Mouse (Mus musculus): ENCODE data around the gene Prdm16. TPM values are rescaled to one million over a fixed set of nuclear protein-coding genes. Genes with fewer than 3 reads are reported as not detected.

Prdm16 gene
- total RNA-seq, 2 experiments from 2014 or later, result 25.5 to 26.8 TPM

GRCm38 (mm10) chr4:154478933-154479613 lies 157.6 kb downstream of the Prdm16 start:
- no peak for DNase-seq

DNA sequence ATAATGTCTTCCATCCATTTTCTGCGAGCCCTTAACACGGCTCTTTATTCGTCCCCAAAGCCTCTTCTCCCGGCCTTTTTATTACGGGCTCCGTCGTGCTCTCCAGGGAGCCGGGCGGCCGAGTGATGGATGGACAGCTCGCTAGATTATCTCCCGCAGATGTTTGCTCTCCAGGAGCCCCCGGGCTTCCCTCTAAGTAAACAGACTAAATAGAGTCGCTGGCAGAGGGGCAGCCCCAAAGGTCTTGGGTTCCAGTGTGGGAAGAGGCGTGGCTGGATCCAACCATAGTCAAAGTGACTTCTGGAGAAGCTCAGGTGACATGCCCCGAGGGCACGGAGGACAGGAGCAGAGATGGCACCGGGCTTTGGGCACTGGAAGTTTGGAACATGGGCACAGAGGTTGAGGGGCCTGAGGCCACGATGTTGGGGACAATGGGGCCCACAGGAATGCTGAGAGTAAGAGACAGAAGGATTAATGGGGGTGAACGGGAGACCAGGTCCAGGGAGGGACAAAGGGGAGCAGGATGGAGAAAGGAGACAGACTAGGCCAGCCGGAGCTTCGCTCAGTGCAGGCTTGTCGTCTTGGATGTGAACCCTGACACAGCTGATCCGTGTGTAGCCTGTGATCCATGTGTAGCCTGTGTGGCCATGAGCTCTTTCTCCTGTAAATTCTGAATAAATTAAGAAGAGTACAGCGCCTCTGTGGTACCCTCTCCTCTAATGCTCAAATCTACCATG lies 162.9 kb downstream of the Prdm16 start:
- DNase-seq, result no peak

GRCm38 (mm10) chr4:154472569-154472968 lies 164.1 kb downstream of the Prdm16 start:
- no peak for DNase-seq

DNA sequence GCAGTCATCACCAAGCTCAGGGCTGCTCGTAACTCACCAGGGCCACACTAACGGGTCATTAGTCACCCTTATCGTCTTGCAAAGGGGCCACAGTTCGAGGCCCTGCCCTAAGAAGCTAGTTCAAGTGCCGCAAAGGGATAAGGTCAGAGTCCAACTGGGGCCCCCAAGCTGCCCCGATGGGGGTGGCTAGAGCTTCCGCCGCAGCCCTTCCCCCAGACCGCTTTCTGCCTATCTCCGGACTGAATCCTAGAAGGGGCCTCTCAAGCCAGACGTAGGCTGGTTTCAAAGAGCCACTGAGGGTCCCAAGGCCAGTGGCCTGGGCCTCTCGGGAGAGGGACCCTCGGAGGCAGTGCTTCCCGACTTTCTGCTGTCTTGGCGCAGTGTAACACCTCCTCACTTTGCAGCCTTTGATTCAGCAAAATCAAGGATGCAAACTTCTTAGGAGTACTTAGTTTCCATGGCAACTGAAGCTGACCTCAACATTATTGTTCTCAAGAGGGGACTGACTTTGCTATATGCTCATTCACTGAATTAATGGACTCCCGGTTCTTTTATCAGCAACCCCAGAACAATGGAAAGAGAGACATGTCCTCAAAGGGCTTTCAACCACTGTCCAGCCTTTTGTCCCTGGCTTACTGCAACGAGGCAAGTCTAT lies 165.1 kb downstream of the Prdm16 start:
- DNase-seq, result no peak

DNA sequence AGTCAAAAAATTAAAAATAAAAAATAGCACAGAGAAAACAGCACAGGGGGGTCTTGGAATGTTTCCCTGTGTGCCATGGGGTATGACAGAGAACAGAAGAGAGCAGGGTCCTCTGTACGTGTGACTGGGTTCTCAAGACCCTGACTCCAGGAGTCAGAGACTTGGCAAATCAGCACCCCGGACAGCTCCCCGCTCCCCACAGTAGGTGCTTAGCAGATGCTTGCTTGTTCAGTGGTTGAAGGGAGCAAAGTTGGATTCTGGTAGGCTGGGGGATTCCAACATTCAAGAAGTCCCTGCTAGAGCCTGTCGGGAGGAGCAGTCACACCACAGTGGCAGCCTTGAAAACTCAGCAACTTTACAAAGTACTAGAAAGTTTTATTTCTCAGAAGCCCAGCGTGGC lies 170.4 kb downstream of the Prdm16 start:
- peak; percentile 68 for DNase-seq

DNA sequence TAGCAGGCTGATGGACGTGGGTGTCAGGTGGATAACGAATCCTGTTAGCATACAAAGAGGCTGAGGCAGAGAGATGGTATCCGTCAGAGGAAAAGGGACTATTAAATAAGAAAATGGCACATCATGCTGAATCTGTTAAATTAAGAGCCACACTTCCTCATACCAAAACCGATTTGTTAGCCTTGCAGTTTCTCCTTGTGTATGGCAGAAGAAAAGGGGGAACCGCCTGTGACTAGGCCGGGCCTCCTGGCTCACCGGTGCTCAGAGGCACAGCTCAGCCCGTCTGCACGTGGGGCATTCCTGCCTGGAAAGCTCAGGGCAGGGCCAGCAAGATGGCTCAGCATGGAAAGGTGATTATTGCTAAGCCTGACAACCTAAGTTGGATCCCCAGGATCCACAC lies 171.6 kb downstream of the Prdm16 start:
- DNase-seq, result no peak

- no peak for DNase-seq
Observed at GRCm38 (mm10) chr4:154460021-154460420, 176.7 kb downstream of the Prdm16 start.

GRCm38 (mm10) chr4:154457756-154458155 lies 178.9 kb downstream of the Prdm16 start:
- no peak for DNase-seq

DNA sequence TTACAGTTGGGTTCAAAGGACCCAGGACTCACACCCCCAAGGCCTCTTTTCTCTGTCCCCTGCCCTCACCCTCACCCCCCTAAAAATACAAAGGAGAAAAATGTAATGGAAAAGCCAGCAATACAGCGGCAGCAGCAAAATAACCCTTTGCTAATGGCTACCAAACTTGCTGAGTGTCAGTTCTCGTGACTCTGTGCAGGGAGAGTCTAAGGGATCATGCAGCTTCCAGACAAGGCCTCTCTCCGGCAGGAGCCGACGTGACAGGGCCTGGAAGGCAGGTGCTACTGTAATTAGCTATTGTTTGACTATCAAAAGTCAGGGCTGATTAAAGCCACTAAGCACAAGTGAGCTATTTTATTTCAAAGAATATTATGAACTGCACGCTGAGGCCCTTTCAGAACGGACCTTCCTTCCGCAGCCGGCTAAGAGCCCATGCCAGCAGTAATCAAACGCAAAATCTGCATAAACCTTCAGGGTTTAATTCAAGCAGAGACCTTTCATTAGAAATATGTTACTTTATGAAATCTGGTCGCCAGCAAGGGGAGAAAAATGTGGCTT lies 180.3 kb downstream of the Prdm16 start:
- no peak for DNase-seq

- DNase-seq, result no peak
Observed at GRCm38 (mm10) chr4:154450441-154450840, 186.2 kb downstream of the Prdm16 start.

DNA sequence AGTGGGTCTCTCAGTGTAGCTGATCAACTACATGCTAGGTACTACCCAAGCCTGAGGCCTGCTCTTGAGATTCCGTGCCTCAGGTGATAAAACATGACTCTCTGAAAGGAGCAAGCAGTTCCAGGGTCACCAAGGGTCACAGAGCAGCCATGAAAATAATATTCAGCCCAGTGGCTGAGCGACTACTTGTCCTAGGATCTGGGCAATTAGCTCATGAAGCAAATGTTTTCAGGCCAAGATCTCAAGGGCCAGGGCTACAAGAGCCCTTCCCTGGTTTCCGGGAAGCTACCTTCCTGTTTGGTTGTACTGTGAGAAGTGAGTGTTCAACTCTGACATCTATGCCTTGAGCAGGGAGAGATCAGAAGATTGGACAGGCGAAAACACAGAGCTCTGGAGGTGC lies 186.6 kb downstream of the Prdm16 start:
- no peak for DNase-seq

- DNase-seq, result peak; percentile 64
Observed at GRCm38 (mm10) chr4:154449343-154449742, 187.3 kb downstream of the Prdm16 start.

DNA sequence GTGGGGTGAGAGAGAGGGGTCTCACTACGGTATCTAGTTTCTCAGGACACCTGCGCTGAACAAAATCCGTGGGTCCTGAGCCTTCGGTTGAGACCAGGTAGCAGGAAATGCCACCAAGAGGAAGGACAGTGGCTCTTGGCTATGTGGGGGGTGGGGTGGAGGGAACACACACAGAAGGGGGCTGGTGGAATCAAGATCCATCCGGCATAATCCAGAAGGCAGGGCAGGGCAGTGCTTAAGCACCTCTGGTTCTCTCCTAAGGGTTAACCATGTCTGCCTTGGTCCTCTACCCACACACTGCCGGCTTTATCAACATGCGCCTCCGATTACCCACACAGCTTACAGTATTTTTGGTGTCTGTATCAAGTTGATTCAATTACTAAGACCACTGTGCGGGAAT lies 191.0 kb downstream of the Prdm16 start:
- no peak for DNase-seq

- DNase-seq, result peak; percentile 38
Observed at GRCm38 (mm10) chr4:154442645-154443304, 193.9 kb downstream of the Prdm16 start.

DNA sequence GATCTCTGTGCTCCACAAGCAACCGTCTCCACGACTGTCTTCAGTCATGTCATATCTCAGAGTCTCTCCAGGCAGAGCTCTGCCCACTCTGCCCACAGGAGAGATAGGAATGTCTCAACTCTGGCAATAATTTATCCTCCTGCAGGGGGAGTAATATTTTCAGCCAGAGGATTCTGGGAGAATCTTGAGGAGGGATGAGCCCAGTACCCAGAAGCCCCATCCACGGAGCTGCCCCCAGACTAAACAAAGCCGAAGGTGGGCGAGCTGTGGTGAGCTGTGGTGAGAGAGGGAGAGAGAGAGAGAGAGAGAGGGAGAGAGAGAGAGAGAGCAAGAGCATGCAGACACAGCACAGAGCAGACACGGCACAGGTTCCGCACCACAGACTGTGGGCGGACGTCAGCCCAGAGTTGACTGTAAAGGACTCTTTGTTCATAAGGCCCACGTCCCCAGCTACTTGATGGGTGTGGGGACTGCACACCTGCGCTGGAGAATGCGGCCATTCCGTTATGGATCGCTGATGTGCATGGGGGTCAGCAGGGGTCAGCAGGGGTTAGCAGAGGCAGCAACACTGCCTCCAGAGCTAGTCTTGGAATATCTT lies 197.1 kb downstream of the Prdm16 start:
- no peak for DNase-seq

- DNase-seq, result no peak
Observed at GRCm38 (mm10) chr4:154438610-154439009, 198.1 kb downstream of the Prdm16 start.

DNA sequence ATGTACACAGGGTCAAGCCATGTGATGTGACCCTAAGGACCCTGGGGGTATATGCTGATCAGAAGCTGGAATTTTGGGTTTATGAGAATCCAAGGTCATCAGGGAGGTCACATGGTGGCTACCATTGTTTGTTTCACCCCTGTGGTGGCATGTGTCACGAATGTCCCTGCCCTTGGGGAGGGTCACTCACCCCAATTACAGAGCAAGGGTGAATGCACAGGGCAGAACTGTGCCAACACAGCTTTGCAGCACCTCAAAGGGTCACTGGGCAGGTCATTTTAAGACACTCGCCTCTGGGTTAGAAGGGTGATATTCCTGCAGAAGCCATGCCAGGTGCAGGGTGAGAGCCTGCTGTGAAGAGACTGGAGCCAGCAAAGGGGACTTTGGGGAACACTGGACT lies 206.9 kb downstream of the Prdm16 start:
- no peak for DNase-seq

DNA sequence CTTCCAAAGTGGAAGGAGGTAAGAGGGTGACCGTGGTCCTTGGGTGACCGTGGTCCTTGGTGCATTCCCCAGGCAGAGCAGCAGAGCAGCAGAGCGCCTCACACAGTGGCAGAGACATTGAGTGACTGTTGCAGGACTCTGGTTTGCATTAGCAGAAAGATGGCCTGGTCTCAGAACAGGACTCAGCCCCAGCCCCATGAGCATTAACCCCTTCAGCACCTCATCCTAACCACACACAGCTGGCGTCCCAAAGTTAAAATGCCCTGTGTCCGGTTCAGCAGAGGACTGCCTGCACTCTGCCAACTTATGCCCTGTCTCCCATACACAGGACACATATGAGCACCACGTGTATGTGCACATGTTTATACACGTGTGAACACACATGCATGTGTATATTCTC lies 209.8 kb downstream of the Prdm16 start:
- DNase-seq, result no peak

- DNase-seq, result peak; percentile 51
Observed at GRCm38 (mm10) chr4:154425284-154425683, 211.4 kb downstream of the Prdm16 start.

DNA sequence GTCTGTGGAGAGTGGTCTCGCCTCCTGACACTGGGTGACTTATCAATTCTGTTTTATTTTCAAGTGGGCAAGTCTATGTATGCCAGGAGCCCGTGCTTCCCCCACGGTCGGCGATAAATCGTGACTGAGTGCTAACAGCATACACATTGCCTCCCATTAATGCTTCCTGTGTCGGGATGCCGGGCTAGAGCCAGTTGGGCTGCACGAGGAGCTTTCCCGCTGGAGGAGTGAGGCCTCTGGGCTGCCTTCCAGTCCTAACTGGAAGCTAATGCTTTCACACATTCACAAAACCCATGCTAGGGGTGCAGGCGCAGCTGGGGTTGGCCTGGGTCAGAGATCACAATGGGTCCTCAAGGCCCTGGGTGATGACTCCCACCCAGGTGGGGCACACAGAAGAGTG lies 212.0 kb downstream of the Prdm16 start:
- peak; percentile 63 for DNase-seq

DNA sequence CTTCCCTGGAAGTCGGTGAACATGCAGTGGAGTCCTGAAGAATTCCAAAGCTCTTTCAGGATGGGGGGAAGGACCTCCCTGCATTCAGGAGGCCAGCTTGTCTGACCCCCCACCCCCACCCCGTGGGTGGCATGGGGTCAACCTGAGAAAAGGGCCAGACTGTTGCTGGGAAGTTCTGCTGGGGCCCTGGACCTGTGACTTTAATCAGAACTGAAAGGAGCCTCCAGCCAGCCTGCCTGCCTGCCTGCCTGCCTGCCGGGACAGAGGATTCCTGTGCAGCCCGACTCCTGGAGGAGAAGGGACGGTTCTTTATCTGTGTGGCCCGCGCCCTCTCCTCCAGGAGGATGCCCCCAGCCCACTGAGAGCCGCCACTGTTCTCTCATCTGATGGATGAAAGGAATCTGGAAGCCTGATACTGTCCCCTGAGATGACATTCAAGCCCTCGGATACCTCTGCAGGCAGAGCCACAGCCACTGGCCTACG lies 214.2 kb downstream of the Prdm16 start:
- DNase-seq, result no peak

GRCm38 (mm10) chr4:154420749-154421148 lies 215.9 kb downstream of the Prdm16 start:
- no peak for DNase-seq

Data from heart, postnatal 4 days (tissue).